Comparison of ENCODE assay signal across 8 mouse cellular contexts in the genomic region with DNA sequence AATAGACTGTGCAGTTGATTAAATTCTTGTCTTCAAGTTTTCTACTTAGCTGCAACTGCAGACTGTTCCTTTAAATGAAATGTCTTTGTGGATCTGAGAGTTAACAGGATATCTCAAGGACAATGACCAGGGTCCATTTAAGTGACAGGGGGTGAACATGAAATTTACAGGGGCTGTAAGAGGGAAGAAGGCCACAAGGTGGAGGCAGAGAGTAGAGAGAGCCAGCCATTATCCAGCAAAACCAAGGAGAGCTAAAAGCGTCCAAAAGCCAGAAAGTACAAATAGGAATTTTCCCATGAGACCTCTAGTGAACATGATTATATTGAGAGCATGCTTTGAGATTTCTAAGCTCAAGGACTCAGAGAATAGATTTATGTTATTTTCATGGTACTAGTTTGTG.
DNase-seq lines count a peak whose midpoint lies in the region; ATAC-seq and TF ChIP-seq lines count a peak whose summit lies in the region.
"Had no signal": no experiment of that assay in that cellular context is flagged by ENCODE, and none has a peak within 500 bp of the region (broad histone marks: within the 10 kb centered on the region; RNA-seq: fewer than 3 reads in every experiment).

No protein-coding gene starts in this region.

- peak; percentile 63 for TF ChIP-seq CTCF in left cerebral cortex, adult 2 months (IDR thresholded peaks at IDR 0.05)
- peak; percentile 76 for TF ChIP-seq CTCF in forebrain, postnatal 0 days (IDR thresholded peaks at IDR 0.05; ENCODE audit: low read depth)

- H3K27me3 ChIP-seq in forebrain, postnatal 0 days (ENCODE audit: insufficient read depth, low read length): no peaks in the 10 kb centered on the region
- no peaks in the 10 kb centered on the region for H3K27me3 ChIP-seq in limb, embryonic 13.5 days
- H3K27me3 ChIP-seq: megakaryocyte, embryonic 14.5 days had no signal

- no peaks in the 10 kb centered on the region for H3K36me3 ChIP-seq in ES-E14 (ENCODE audit: control insufficient read depth, insufficient read depth, low read length, poor library complexity, severe bottlenecking)
- no peaks in the 10 kb centered on the region for H3K36me3 ChIP-seq in forebrain, postnatal 0 days (ENCODE audit: insufficient read depth)
- no peaks in the 10 kb centered on the region for H3K36me3 ChIP-seq in limb, embryonic 13.5 days

- no peak overlapping the region for H3K9ac ChIP-seq in ES-E14 (ENCODE audit: insufficient read depth, low read depth, low read length, poor library complexity, severe bottlenecking)
- H3K9ac ChIP-seq in forebrain, postnatal 0 days: no peak overlapping the region
- no peak overlapping the region for H3K9ac ChIP-seq in limb, embryonic 13.5 days

- intact Hi-C loops in left cerebral cortex, adult 2 months (cut with DNase I): no loop called here

- no peaks in the 10 kb centered on the region for H3K4me1 ChIP-seq in ES-E14 (ENCODE audit: control insufficient read depth in 2 of 2, insufficient read depth in 2 of 2, low read length in 2 of 2, poor library complexity in 1 of 2)
- no peaks in the 10 kb centered on the region for H3K4me1 ChIP-seq in forebrain, postnatal 0 days (ENCODE audit: insufficient read depth)
- H3K4me1 ChIP-seq in limb, embryonic 13.5 days: peaks cover 9% of the 10 kb centered on the region; the same call in 1 of the 2 replicates
- H3K4me1 ChIP-seq: megakaryocyte, embryonic 14.5 days had no signal

- no peak overlapping the region for H3K4me2 ChIP-seq in forebrain, postnatal 0 days (ENCODE audit: low read depth)
- H3K4me2 ChIP-seq in limb, embryonic 13.5 days (replicated peaks): no peak overlapping the region

- H3K27ac ChIP-seq in left cerebral cortex, adult 2 months: no peak overlapping the region
- H3K27ac ChIP-seq in ES-E14 (ENCODE audit: insufficient read depth, low read depth, low read length, poor library complexity, severe bottlenecking): no peak overlapping the region
- H3K27ac ChIP-seq in forebrain, postnatal 0 days (ENCODE audit: low read depth, low read length): no peak overlapping the region
- no peak overlapping the region for H3K27ac ChIP-seq in limb, embryonic 13.5 days

- H3K4me3 ChIP-seq in left cerebral cortex, adult 2 months: no peak overlapping the region
- no peak overlapping the region for H3K4me3 ChIP-seq in ES-E14 (ENCODE audit: insufficient read depth in 1 of 2, low read depth in 1 of 2, low read length in 2 of 2, poor library complexity in 1 of 2, severe bottlenecking in 1 of 2)
- H3K4me3 ChIP-seq in forebrain, postnatal 0 days (ENCODE audit: low read depth, low read length): no peak overlapping the region
- H3K4me3 ChIP-seq in limb, embryonic 13.5 days: no peak overlapping the region
- H3K4me3 ChIP-seq: megakaryocyte, embryonic 14.5 days had no signal

- in situ Hi-C loops in ES-E14 (cut with MboI; ENCODE audit: low sequenced_read_pairs in 2 of 2, unreplicated experiment in 2 of 2): no loop called here

- H3K9me3 ChIP-seq in ES-E14 (ENCODE audit: control insufficient read depth, insufficient read depth, low read depth, low read length): no peaks in the 10 kb centered on the region
- no peaks in the 10 kb centered on the region for H3K9me3 ChIP-seq in forebrain, postnatal 0 days (ENCODE audit: low read length)
- no peaks in the 10 kb centered on the region for H3K9me3 ChIP-seq in limb, embryonic 13.5 days
- H3K9me3 ChIP-seq: megakaryocyte, embryonic 14.5 days had no signal

- WGBS in forebrain, postnatal 0 days: 6% methylated on average over 1 of the region's 1 CpGs
- WGBS in limb, embryonic 13.5 days: 3% methylated on average over 1 of the region's 1 CpGs

- peak; percentile 8 to 15 for DNase-seq in left cerebral cortex, adult 2 months (ENCODE audit: extremely low spot score in 1 of 2, low spot score in 2 of 2)
- DNase-seq in left cerebral cortex, adult 8-10 months (ENCODE audit: low spot score in 2 of 2): no peak
- DNase-seq in ES-E14 (ENCODE audit: low read depth, low spot score) (peak; percentile 30), ZHBTc4 (ENCODE audit: low read depth, low spot score) (peak; percentile 52)
- DNase-seq in forebrain, postnatal 0 days: peak; percentile 59
- DNase-seq in telencephalon, adult 2 months (ENCODE audit: low read depth, low spot score): peak; percentile 9

- ATAC-seq in forebrain, postnatal 0 days: peak; percentile 53
- ATAC-seq in limb, embryonic 13.5 days (ENCODE audit: low FRiP score, low read depth): peak; percentile 44; the same call in 1 of the 2 replicates

TF ChIP-seq in ES-E14, 5 proteins besides CTCF, POLR2A, EP300 and RAD21:
- no peak for TF ChIP-seq MAFK (IDR thresholded peaks at IDR 0.05; ENCODE audit: insufficient read depth, low read depth, low read length)
- no peak for TF ChIP-seq HCFC1 (IDR thresholded peaks at IDR 0.05; ENCODE audit: borderline replicate concordance, insufficient read depth, low read length)
- 0 out of 2 replicates have a peak, but pooled peaks have one; percentile 26 for TF ChIP-seq ZC3H11A (IDR thresholded peaks at IDR 0.05; ENCODE audit: borderline replicate concordance, low read depth, low read length)
- TF ChIP-seq CHD2 (IDR thresholded peaks at IDR 0.05; ENCODE audit: low read depth, low read length): no peak
- TF ChIP-seq ZNF384 (IDR thresholded peaks at IDR 0.05; ENCODE audit: low read depth, low read length): no peak

Comparison
In these comparisons a context has a peak if more than half of its experiments do, and no peak if none do; other contexts are left out.
1. DNase-seq: peak in left cerebral cortex, adult 2 months (2 of 2), ES-E14 (single experiment), ZHBTc4 (single experiment), forebrain, postnatal 0 days (single experiment) and telencephalon, adult 2 months (single experiment); none in left cerebral cortex, adult 8-10 months (0 of 2).